Mouse (Mus musculus) A20 (cell line): ENCODE measurements at regions not wholly inside any gene's neighbourhood (a gene's known extent, or its start where the extent isn't known, plus 50 kb on each side); places are given as distances from the start of the nearest gene placed in this dataset.
A peak's percentile ranks its signal among the peaks of the same experiment; 100 is the strongest.
"Not testable (repeated sequence)": the region's sequence is repeated elsewhere in the genome, so short reads cannot be mapped to it uniquely, and the experiment has no call there.

Experiments used
- DNase-seq: peaks from one replicate; pipeline ENCODE4 v3.0.0-alpha.2; 2011; ENCODE audit warnings: low read depth, low spot score

DNA sequence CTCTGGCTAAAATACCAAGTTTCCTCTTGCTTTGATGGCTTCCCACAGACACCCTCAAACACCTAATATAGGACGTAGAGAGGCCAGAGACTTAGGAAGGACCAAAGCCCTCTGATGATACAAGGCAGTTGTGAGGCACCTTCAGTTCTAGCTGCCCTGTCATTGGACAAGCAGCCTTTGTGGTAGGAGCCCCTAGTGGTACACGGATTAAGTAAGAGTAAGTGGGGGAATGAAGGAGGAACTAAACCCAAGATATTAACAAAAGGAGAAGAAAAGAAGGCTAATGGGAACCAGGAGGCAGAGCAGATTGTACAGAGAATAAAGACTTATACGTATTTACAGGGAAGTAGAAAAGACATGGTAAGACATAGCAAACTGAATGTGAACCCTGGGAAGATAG, 352.3 kb upstream of the Tmco5 start:
- not testable (repeated sequence) for DNase-seq

DNA sequence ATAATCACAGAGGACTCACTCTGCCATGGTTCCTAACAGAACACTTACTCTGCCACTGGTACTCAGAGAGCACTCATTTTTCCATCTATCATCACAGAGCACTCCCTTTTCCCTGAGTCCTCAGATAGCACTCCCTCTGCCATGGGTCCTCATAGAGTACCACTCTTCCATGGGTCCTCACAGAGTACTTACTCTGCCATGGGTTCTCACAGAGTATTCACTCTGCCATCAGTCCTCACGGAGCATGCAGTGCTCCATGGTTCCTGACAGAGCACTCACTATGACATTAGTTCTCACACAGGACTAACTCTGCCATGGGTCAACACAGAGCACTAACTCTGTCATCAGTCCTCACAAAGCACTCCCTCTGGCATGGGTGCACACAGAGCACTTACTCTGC, 342.0 kb upstream of the Tmco5 start:
- DNase-seq: no peak

- no peak for DNase-seq
Measured at GRCm38 (mm10) chr2:116559350-116559749, 319.1 kb upstream of the Tmco5 start.

DNA sequence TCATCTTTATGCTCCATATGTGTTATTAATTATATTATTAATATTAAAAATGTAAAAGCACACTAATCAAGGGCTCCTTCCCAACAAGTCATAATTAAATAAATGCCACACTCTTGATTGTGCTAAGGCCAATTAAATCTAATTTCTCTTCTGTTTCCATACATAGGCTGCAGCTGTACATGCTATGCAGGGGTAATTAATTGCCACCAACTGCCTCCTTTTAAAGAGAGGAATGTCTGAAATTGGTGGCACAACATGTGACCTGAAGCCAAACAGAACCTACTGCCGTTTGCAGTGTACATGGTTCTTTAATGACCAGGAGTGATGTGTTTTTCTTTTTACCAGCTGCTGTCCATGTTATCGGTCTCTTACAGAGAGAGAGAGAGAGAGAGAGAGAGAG, 294.5 kb upstream of the Tmco5 start:
- DNase-seq: no peak

DNA sequence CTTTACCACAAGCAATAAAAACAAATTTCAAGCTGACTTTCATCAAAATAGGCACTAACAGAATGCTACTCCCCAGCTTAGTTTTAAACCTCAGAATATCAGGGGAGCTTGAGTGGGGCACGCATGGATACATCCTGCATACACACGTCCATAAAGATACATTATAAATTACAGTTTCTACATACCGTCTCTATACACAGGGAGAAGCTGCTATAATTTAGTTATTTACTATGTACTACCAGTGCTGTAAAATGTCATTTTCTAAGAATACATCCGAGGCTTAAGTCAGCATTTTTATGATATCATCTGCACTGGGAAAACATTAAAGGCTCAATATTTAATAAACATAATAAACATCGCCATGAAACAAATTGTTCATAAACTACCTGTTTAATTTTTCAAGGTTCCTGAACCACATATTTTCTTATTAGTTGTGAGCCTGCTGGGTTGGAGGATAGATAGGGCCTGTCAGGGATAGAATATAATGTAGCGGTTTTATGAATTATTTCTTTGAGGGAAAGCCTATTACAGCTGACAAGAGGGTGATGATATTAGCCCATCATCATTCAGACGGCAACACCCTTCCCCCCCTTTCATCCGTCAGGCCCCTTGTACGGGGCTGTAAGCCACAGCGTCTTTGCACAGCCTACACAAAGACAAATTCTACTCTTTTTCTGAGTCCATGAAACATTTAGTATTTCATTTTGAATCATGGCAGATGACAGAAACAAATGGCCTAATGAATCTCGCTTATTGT, 292.1 kb upstream of the Tmco5 start:
- no peak for DNase-seq

DNA sequence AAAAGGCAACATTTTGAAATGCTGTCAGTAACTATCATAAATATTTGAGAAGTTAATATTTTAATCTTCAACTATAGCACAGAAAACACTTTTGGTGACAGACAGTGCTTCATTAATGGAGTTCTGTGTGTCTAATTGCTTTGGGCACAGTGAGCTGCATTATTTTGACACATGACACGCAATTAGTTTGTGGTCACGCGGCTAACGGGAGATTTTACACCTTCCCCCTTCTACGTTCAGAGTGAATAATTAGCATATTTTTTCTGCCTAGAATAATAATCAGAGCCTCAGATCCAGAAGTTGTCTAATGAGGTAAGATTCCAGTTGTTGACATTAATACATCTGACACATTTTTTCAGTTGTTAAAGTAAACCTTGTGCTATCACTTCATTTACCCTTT, 272.6 kb upstream of the Tmco5 start:
- no peak for DNase-seq

DNA sequence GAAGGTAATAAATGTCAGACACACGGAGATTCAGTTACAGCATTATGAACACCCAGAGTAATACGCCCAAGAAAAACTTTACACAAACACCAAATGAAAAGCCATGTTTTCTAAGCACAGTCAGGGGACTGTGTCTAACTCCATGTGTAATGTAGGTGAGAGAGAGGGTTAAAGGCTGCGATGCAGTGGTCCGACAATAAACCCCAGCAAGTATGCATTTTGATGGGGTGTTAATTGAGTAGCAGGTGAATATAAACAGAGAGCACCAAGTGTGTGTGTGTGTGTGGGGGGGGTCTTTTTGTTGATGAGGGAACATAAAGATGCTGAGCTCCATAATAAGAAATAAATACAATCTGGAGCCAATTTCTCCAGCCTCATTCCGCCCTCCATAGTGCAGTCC, 238.6 kb upstream of the Tmco5 start:
- DNase-seq: no peak

DNA sequence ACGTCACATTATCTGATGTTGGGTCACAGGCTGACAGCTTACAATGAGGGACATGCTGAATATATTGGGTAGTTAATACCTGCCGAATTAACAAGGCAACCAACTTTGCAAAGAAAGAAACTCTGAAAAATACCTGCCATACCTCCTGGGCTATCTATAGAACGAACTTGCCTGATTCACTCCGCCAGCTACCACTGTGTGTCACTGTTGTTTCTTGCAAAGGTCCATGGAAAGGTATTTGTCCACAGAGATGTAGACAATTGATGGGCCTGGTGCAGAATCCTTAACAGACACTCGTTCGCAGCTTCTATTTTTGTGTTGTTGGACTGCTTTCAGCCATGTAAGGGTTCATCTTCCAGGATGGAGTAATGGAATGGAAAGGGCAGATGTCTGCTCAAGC, 226.4 kb upstream of the Tmco5 start:
- no peak for DNase-seq

- DNase-seq: no peak
Measured at GRCm38 (mm10) chr2:116685756-116686155, 192.7 kb upstream of the Tmco5 start.

DNA sequence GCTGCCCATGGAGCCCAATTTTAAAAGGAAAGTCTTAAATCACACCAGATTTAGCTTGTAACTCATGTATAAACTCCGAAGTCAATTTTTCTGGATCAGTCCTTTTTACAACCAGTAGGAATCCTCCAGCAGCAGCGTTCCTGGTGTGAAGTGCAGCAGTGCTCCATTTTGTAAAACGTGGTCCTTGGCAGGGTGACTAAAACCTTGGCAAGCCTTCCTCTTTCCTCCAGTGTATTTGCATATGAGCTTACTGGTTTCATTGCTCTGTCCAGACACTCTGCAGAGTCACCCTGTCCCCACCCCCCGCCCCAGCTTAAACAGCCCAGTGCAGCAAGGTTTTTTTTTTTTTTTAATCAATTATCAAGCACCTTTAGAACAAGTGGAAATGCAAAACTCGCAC, 180.9 kb upstream of the Tmco5 start:
- DNase-seq: no peak

GRCm38 (mm10) chr2:116704705-116705104, 173.8 kb upstream of the Tmco5 start:
- DNase-seq: no peak

DNA sequence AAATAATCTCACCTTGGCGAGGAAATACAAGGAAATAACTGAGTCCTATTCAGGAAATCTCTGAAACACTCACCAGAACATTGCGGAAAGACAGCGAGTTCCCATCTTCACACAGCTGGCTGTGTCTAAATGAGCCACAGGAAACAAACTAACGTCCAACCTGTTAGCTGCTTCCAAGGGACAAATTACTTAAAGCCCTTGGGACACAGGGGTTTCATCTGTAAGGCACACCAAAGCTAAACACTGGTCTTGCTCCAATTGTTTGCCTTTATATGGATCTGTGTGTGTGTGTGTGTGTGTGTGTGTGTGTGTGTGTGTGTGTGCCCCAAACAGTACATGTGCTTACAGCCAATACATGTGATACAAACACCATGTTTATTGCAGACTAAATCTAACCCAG, 168.9 kb upstream of the Tmco5 start:
- DNase-seq: no peak

GRCm38 (mm10) chr2:116716529-116717201, 161.8 kb upstream of the Tmco5 start:
- DNase-seq: no peak

GRCm38 (mm10) chr2:116718637-116719036, 159.9 kb upstream of the Tmco5 start:
- DNase-seq: peak; percentile 48

DNA sequence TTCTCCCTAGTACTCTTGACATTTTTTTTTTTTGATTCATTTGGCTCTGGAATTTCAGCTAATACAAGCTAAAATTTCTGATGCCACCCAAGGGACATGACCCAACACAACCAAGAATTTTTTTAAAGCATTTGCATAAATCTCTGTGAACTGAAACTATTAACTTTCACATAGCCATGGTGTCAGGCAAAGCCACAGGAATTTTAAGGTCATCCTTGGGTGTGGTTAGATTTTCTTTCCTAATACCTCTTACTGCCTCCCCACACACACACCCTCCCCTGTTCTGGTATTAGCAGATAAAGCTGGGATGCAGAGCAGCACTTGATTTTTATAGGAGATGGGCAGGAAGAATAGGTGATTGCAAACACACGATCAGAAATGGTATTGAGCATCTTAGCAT, 150.9 kb upstream of the Tmco5 start:
- no peak for DNase-seq

- peak; percentile 13 for DNase-seq
Measured at GRCm38 (mm10) chr2:116735702-116736101, 142.8 kb upstream of the Tmco5 start.

- DNase-seq: no peak
Measured at GRCm38 (mm10) chr2:116768459-116769047, 109.9 kb upstream of the Tmco5 start.

DNA sequence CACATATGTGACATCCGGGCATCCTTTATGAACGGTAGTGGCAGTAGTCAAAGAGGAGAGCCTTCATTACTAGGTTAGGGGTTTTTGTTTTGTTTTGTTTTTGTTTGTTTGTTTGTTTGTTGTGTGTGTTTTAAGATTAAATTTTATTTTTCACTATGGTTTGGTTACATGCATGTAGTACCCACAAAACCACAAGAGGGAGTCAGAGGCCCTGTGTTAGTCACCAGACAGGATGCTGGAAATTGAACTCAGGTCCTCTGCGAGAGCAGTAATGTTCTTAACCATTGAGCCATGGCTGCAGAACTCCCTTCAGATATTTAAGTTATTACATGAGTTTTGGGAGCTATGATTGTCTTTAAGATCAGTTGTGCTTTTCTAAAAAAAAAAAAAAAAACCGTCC, 109.3 kb upstream of the Tmco5 start:
- DNase-seq: no peak

GRCm38 (mm10) chr2:116772569-116772968, 105.9 kb upstream of the Tmco5 start:
- DNase-seq: no peak

DNA sequence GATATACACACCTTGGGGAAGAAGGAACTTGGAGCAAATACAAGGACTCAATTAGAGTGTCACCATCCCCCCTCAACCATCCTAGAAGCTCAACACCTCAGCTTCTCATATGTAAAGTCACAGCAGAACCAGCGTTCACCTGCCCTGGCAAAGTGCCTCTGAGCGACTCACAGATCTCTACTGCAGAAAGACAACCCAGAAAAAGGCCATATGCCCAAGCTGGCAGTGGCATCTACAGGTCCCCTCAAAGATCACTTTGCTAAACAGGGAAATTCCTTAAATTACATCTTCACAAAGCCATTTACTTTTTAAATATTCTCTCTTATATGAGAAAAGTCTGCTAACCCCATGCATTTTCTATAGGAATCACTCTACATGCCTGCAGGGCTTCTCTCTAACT, 78.3 kb upstream of the Tmco5 start:
- no peak for DNase-seq

DNA sequence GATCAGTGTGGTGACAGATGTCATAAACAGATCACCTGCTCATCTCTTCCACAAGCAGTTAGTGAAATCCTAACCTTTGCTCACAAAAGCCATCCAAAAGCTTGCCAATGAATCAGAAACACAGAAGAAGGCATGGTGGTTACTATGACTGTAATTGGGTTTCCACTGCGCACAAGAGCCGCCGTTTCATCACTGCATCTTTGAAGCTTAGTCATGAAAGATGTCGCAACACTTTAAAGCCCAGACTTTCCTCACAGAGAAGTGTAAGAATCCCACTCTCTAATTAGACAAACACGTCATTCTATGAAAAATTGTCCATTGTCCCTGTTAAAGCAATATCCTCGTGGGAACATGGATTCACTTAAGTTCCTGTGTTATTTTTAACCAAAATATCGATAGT, 76.9 kb upstream of the Tmco5 start:
- DNase-seq: no peak

DNA sequence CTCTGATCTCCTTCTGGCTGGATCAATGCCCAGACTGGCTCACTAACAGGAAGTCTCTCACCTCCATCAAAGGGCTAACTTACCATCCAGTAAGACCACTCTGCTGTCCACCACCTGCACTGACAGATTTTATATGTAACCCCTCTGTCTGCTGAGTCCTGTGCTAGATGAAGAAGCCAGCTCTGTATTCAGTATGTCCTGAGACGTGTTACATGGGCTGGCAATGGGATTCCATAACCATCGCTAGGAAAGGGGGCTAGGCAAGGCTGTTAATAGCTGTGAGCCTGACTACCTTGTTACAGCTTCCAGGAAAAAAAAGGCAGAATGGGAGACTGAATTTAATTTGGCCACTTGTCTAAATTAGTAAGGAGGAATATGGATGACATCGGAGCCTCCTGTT, 71.3 kb upstream of the Tmco5 start:
- no peak for DNase-seq

GRCm38 (mm10) chr2:116807636-116808035, 70.9 kb upstream of the Tmco5 start:
- no peak for DNase-seq
